Mouse (Mus musculus) retina, postnatal 7 days (tissue): ENCODE data around the gene Fam221b.

Source experiments
- DNase-seq: peaks from one replicate; pipeline ENCODE4 v3.0.0-alpha.2; 2012; ENCODE audit warnings: low read depth, low spot score

Gene Fam221b

GRCm38 (mm10) chr4:43657146-43657545, 11.8 kb downstream of the Fam221b start:
- no peak for DNase-seq

- peak; percentile 96 for DNase-seq
These were observed 12.4 kb downstream of the Fam221b start, which contains the start of gene Hint2 for GRCm38 (mm10) chr4:43656339-43657109. Hint2 (minus strand) TSS chr4:43656466.

GRCm38 (mm10) chr4:43655656-43656338, 13.1 kb downstream of the Fam221b start:
- DNase-seq: no peak

- DNase-seq: no peak
These were observed 15.6 kb downstream of the Fam221b start, which contains the start of gene Spag8 for GRCm38 (mm10) chr4:43653161-43654015. Spag8 (minus strand) TSS chr4:43653594.

GRCm38 (mm10) chr4:43652726-43653125, 16.2 kb downstream of the Fam221b start:
- DNase-seq: no peak

GRCm38 (mm10) chr4:43649783-43650182, 19.2 kb downstream of the Fam221b start:
- DNase-seq: no peak

- DNase-seq: no peak
These were observed 28.5 kb downstream of the Fam221b start for GRCm38 (mm10) chr4:43640491-43640890.

GRCm38 (mm10) chr4:43640076-43640475, 28.9 kb downstream of the Fam221b start:
- no peak for DNase-seq

- no peak for DNase-seq
These were observed 32.2 kb downstream of the Fam221b start for GRCm38 (mm10) chr4:43636751-43637150.

GRCm38 (mm10) chr4:43634621-43635374, 34.1 kb downstream of the Fam221b start:
- no peak for DNase-seq

GRCm38 (mm10) chr4:43633736-43634135, 35.2 kb downstream of the Fam221b start:
- no peak for DNase-seq

GRCm38 (mm10) chr4:43633296-43633695, 35.6 kb downstream of the Fam221b start:
- DNase-seq: no peak

GRCm38 (mm10) chr4:43631956-43632920, 36.7 kb downstream of the Fam221b start:
- no peak for DNase-seq

GRCm38 (mm10) chr4:43631046-43631955, 37.6 kb downstream of the Fam221b start, which contains the start of gene Npr2:
Npr2 (plus strand) TSS chr4:43631935.
- DNase-seq: no peak

- DNase-seq: no peak
These were observed 38.3 kb downstream of the Fam221b start for GRCm38 (mm10) chr4:43630671-43631045.

GRCm38 (mm10) chr4:43630030-43630581, 38.8 kb downstream of the Fam221b start:
- DNase-seq: peak; percentile 81

GRCm38 (mm10) chr4:43629106-43629817, 39.7 kb downstream of the Fam221b start:
- no peak for DNase-seq
